8 mouse cellular contexts compared by ENCODE assay signal in the genomic region with DNA sequence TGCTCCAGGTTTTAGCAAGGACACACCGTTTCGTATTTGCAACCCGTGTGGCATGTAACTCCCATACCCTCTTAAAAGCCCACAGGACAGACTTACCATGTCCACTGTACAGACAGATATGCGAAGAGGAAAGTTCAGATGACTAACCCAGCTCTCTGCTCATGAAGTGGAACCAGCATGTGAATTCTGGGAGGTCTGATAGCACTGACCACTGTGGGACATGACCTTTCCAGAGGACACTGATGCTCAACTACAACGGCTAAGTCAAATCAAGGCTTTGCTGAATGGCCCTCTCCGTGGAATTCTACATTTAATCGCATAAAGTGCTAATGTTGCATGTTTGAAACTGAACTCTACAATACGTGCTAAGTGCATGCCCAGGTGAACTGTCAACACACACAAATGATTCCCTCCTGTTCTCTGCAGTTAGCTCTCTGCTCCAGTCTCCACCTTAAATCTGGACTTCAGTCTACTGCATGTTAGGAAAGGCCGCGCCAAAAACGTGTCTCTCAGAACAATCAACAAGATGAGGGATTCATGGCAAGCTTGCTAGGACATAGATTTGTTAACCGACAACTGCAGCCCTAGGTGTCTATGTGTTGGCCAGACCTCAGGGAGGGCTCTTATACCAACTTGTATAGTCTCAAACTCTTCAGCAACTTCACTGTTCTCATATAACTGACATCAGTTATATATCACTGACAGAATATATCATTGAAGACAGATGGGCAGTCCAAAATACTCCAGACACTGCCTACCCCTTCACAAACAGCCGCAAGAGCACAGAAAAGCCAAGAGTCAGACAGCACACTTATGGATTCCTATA. TPM values are rescaled to one million over a fixed set of nuclear protein-coding genes. Genes with fewer than 3 reads are reported as not detected.
DNase-seq lines count a peak whose midpoint lies in the region; ATAC-seq and TF ChIP-seq lines count a peak whose summit lies in the region.

No protein-coding gene starts in this region.

- H3K4me2 ChIP-seq in heart, embryonic 11.5 days = peak overlapping the region; percentile 65
- H3K4me2 ChIP-seq in embryonic facial prominence, embryonic 13.5 days = peak overlapping the region; percentile 58
- H3K4me2 ChIP-seq in hindbrain, embryonic 15.5 days = peak overlapping the region; percentile 56

- H3K36me3 ChIP-seq in heart, embryonic 11.5 days (ENCODE audit: control insufficient read depth, insufficient read depth, low read length) = peaks cover 35% of the 10 kb centered on the region
- peaks cover 40% of the 10 kb centered on the region for H3K36me3 ChIP-seq in ES-Bruce4 (ENCODE audit: control insufficient read depth, insufficient read depth, low read length, poor library complexity, severe bottlenecking)
- H3K36me3 ChIP-seq in embryonic facial prominence, embryonic 13.5 days = peaks cover 46% of the 10 kb centered on the region
- H3K36me3 ChIP-seq in hindbrain, embryonic 15.5 days = 0 out of 2 replicates have a peak, but pooled peaks cover 14% of the 10 kb centered on the region
- H3K36me3 ChIP-seq in midbrain, embryonic 10.5 days = peaks cover 50% of the 10 kb centered on the region

- no peak for ATAC-seq in heart, embryonic 11.5 days (replicated peaks; ENCODE audit: insufficient number of reproducible peaks, low FRiP score, low TSS enrichment)
- ATAC-seq in embryonic facial prominence, embryonic 13.5 days (ENCODE audit: insufficient number of reproducible peaks, insufficient read depth, low FRiP score, low TSS enrichment, low read depth) = no peak
- ATAC-seq in hindbrain, embryonic 15.5 days (ENCODE audit: low FRiP score, low read depth) = no peak

- no peak for TF ChIP-seq EP300 in ES-Bruce4 (IDR thresholded peaks at IDR 0.05; ENCODE audit: insufficient read depth, low read depth, low read length)

- peak overlapping the region; percentile 62 for H3K4me3 ChIP-seq in heart, embryonic 11.5 days (ENCODE audit: low read depth, low read length)
- peak overlapping the region; percentile 25 for H3K4me3 ChIP-seq in ES-Bruce4 (ENCODE audit: low read depth, low read length)
- H3K4me3 ChIP-seq in embryonic facial prominence, embryonic 13.5 days = peak overlapping the region; percentile 50
- peak overlapping the region; percentile 42 for H3K4me3 ChIP-seq in hindbrain, embryonic 15.5 days
- H3K4me3 ChIP-seq in midbrain, embryonic 10.5 days = peak overlapping the region; percentile 57

- 0 out of 2 replicates have a peak, but pooled peaks cover 4% of the 10 kb centered on the region for H3K9me3 ChIP-seq in heart, embryonic 11.5 days (replicated peaks; ENCODE audit: control insufficient read depth, low read length)
- H3K9me3 ChIP-seq in ES-Bruce4 (replicated peaks; ENCODE audit: control insufficient read depth, insufficient read depth, low read length, poor library complexity, severe bottlenecking) = peaks cover 26% of the 10 kb centered on the region
- H3K9me3 ChIP-seq in embryonic facial prominence, embryonic 13.5 days = no peaks in the 10 kb centered on the region
- no peaks in the 10 kb centered on the region for H3K9me3 ChIP-seq in hindbrain, embryonic 15.5 days
- H3K9me3 ChIP-seq in midbrain, embryonic 10.5 days (replicated peaks) = peaks cover 43% of the 10 kb centered on the region

- H3K27ac ChIP-seq in heart, embryonic 11.5 days (ENCODE audit: low read depth, low read length) = no peak overlapping the region
- H3K27ac ChIP-seq in ES-Bruce4 (ENCODE audit: insufficient read depth, low read length) = no peak overlapping the region
- 0 out of 2 replicates have a peak overlapping the region, but pooled peaks have one; percentile 84 for H3K27ac ChIP-seq in embryonic facial prominence, embryonic 13.5 days
- H3K27ac ChIP-seq in hindbrain, embryonic 15.5 days (replicated peaks) = no peak overlapping the region
- H3K27ac ChIP-seq in midbrain, embryonic 10.5 days (replicated peaks) = peak overlapping the region; percentile 90

- TF ChIP-seq CTCF in ES-Bruce4 (IDR thresholded peaks at IDR 0.05; ENCODE audit: low read depth, low read length) = no peak

- no peak for DNase-seq in heart, adult 9 months (ENCODE audit: low spot score in 2 of 2)
- no peak for DNase-seq in midbrain, embryonic 10.5 days (ENCODE audit: low spot score)
- no peak for DNase-seq in embryo, embryonic 9.5 days (ENCODE audit: extremely low spot score)
- no peak for DNase-seq in spleen, adult 12 weeks (ENCODE audit: low spot score)

- no peaks in the 10 kb centered on the region for H3K27me3 ChIP-seq in heart, embryonic 11.5 days (ENCODE audit: control insufficient read depth, insufficient read depth, low read length)
- H3K27me3 ChIP-seq in ES-Bruce4 (ENCODE audit: control insufficient read depth, insufficient read depth, low read length, poor library complexity, severe bottlenecking) = no peaks in the 10 kb centered on the region
- H3K27me3 ChIP-seq in embryonic facial prominence, embryonic 13.5 days = no peaks in the 10 kb centered on the region
- H3K27me3 ChIP-seq in hindbrain, embryonic 15.5 days = no peaks in the 10 kb centered on the region
- H3K27me3 ChIP-seq in midbrain, embryonic 10.5 days (ENCODE audit: low read depth, poor library complexity, severe bottlenecking) = no peaks in the 10 kb centered on the region

- no peak for TF ChIP-seq POLR2A in ES-Bruce4 (IDR thresholded peaks at IDR 0.05; ENCODE audit: insufficient read depth, low read length)

- H3K9ac ChIP-seq in heart, embryonic 11.5 days (ENCODE audit: low read depth, low read length) = peak overlapping the region; percentile 82
- peak overlapping the region; percentile 62 for H3K9ac ChIP-seq in ES-Bruce4 (ENCODE audit: low read depth, poor library complexity, severe bottlenecking)
- H3K9ac ChIP-seq in embryonic facial prominence, embryonic 13.5 days = peak overlapping the region; percentile 79
- peak overlapping the region; percentile 52 for H3K9ac ChIP-seq in hindbrain, embryonic 15.5 days

- peaks cover 13% of the 10 kb centered on the region for H3K4me1 ChIP-seq in heart, embryonic 11.5 days (ENCODE audit: control insufficient read depth, insufficient read depth, low read length)
- no peaks in the 10 kb centered on the region for H3K4me1 ChIP-seq in ES-Bruce4 (ENCODE audit: control insufficient read depth, insufficient read depth, low read length)
- H3K4me1 ChIP-seq in embryonic facial prominence, embryonic 13.5 days = peaks cover 23% of the 10 kb centered on the region
- H3K4me1 ChIP-seq in hindbrain, embryonic 15.5 days (replicated peaks) = peaks cover 21% of the 10 kb centered on the region
- H3K4me1 ChIP-seq in midbrain, embryonic 10.5 days = peaks cover 20% of the 10 kb centered on the region

- WGBS in heart, embryonic 11.5 days (ENCODE audit: insufficient replicate concordance) = 66% methylated on average over 13 of the region's 13 CpGs
- 64% methylated on average over 13 of the region's 13 CpGs for WGBS in embryonic facial prominence, embryonic 13.5 days
- 69% methylated on average over 13 of the region's 13 CpGs for WGBS in hindbrain, embryonic 15.5 days
- 72% methylated on average over 13 of the region's 13 CpGs for WGBS in midbrain, embryonic 10.5 days

RNA-seq across cellular contexts. Expression of gene Hjurp, which starts 1.5 kb away (rescaled TPM):
- polyA plus RNA-seq in heart, embryonic 11.5 days (2014; fragmentation: Nextera tagmentation; extraction: Ambion mirVana) = 117 and 118 TPM in 2 replicates
- polyA plus RNA-seq in ES-Bruce4 (2011; ENCODE audit: insufficient read depth, insufficient read length, low read depth, missing spikeins) = 217 and 219 TPM in 2 replicates
- 198 and 204 TPM in 2 replicates for polyA plus RNA-seq in embryonic facial prominence, embryonic 13.5 days (2015; fragmentation: Nextera tagmentation; extraction: Ambion mirVana)
- 77.9 and 81.6 TPM in 2 replicates for polyA plus RNA-seq in hindbrain, embryonic 15.5 days (2015; fragmentation: Nextera tagmentation; extraction: Ambion mirVana)
- 213 and 222 TPM in 2 replicates for polyA plus RNA-seq in midbrain, embryonic 10.5 days (2016; fragmentation: Nextera tagmentation; extraction: Ambion mirVana)

RNA-seq across cellular contexts. Expression of gene Trpm8, which starts 1.6 kb away (rescaled TPM):
- polyA plus RNA-seq in heart, embryonic 11.5 days (2014; fragmentation: Nextera tagmentation; extraction: Ambion mirVana) = 0.10 TPM in 1 of 2 replicates, not detected in the other
- polyA plus RNA-seq in ES-Bruce4 (2011; ENCODE audit: insufficient read depth, insufficient read length, low read depth, missing spikeins) = not detected in 2 replicates
- polyA plus RNA-seq in embryonic facial prominence, embryonic 13.5 days (2015; fragmentation: Nextera tagmentation; extraction: Ambion mirVana) = not detected in 2 replicates
- polyA plus RNA-seq in hindbrain, embryonic 15.5 days (2015; fragmentation: Nextera tagmentation; extraction: Ambion mirVana) = 0.06 and 0.08 TPM in 2 replicates
- polyA plus RNA-seq in midbrain, embryonic 10.5 days (2016; fragmentation: Nextera tagmentation; extraction: Ambion mirVana) = not detected in 2 replicates

RNA-seq across cellular contexts. Expression of gene Mroh2a, which starts 49.1 kb away (rescaled TPM):
- polyA plus RNA-seq in heart, embryonic 11.5 days (2014; fragmentation: Nextera tagmentation; extraction: Ambion mirVana) = 0.63 and 1.1 TPM in 2 replicates
- not detected in 2 replicates for polyA plus RNA-seq in ES-Bruce4 (2011; ENCODE audit: insufficient read depth, insufficient read length, low read depth, missing spikeins)
- polyA plus RNA-seq in embryonic facial prominence, embryonic 13.5 days (2015; fragmentation: Nextera tagmentation; extraction: Ambion mirVana) = 1.1 and 1.2 TPM in 2 replicates
- 0.57 and 0.76 TPM in 2 replicates for polyA plus RNA-seq in hindbrain, embryonic 15.5 days (2015; fragmentation: Nextera tagmentation; extraction: Ambion mirVana)
- 0.91 and 1.3 TPM in 2 replicates for polyA plus RNA-seq in midbrain, embryonic 10.5 days (2016; fragmentation: Nextera tagmentation; extraction: Ambion mirVana)

Comparison
In these comparisons a context has a peak if more than half of its experiments do, and no peak if none do; other contexts are left out.
1. H3K27ac ChIP-seq: peak in embryonic facial prominence, embryonic 13.5 days (single experiment) and midbrain, embryonic 10.5 days (single experiment); none in heart, embryonic 11.5 days (single experiment), ES-Bruce4 (single experiment) and hindbrain, embryonic 15.5 days (single experiment).
2. Peak in every context shown above with its lines, with median percentiles within 50 percentile points of each other: H3K4me2 ChIP-seq, H3K4me3 ChIP-seq and H3K9ac ChIP-seq.